Mouse (Mus musculus): ENCODE measurements at regions not wholly inside any gene's neighbourhood (a gene's known extent, or its start where the extent isn't known, plus 50 kb on each side); places are given as distances from the start of the nearest gene placed in this dataset.
"Not testable (repeated sequence)": the region's sequence is repeated elsewhere in the genome, so short reads cannot be mapped to it uniquely, and the experiment has no call there.

- no peak for DNase-seq (ENCODE audit: low spot score)
These were observed 180.8 kb downstream of the Cdh9 start for GRCm38 (mm10) chr15:16909396-16909795.

DNA sequence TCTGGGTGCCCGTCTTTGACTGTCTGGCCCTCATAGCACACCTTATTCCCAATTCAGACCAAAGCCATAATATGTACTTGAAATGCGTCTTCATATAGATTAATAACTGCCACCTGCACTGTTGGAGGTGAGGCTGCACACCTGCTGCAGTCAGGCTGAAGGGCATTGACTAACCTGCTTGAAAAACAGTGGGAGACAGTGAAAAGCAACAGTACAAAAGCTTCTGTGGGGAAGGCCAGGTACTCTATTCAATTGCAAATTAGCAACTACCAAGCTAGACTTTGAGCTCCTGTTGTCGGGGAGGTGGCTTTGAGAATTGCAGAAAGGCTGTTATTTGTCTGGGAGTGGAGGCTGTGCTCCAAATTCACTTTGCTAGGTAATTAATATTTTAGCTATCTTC is 181.4 kb downstream of the Cdh9 start:
- not testable (repeated sequence) for DNase-seq (ENCODE audit: low spot score)

GRCm38 (mm10) chr15:16914966-16915569 is 186.5 kb downstream of the Cdh9 start:
- no peak for DNase-seq (ENCODE audit: low spot score)

- peak; percentile 3 for DNase-seq (ENCODE audit: low spot score)
These were observed 194.7 kb downstream of the Cdh9 start for GRCm38 (mm10) chr15:16923246-16923645.

DNA sequence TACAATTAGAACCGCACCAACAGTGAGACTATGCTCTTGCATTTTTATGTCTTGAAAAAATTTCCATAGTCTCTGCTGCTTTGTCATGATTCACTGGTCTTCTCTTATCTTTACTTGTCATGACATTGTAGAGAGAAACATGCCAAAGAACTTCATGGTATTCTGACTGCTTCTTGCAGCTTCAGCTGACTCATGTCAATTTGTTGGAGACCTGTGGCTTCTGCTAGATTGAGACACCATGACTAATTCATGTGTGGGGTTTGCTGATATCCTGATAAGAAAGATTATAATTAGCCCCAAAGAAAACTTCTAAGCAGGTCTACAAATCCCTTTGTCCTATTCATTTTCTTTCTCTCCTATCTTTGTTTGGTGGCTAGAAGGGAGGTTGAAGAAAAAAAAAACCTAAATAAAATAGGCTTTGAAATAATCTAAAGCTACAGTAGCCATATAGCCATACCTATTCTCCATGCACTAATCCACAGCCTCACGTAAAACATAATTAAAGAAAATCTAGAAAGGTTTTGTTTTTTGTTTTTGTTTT is 204.7 kb downstream of the Cdh9 start:
- DNase-seq (ENCODE audit: low spot score) = no peak

GRCm38 (mm10) chr15:16934438-16934837 is 205.9 kb downstream of the Cdh9 start:
- no peak for DNase-seq (ENCODE audit: low spot score)

GRCm38 (mm10) chr15:16975821-16976220 is 247.3 kb downstream of the Cdh9 start:
- not testable (repeated sequence) for DNase-seq (ENCODE audit: low spot score)

DNA sequence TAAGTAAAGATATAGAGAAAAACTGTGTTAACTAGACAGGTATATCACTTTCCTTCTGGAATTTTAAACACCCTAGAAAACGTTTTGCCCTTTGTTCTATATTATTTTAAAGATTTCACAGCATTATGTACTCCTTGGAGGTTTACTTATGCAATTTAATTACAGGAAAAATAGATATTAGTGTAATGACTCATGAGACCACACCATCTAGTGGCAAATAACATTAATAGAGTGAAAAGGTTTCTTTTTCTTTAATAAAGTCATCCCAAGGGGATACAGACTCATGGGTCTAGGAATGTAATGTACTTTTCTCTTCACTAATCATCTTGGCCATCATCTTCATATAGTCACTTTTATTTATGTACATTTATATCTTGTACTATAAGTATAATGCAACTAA is 262.3 kb downstream of the Cdh9 start:
- DNase-seq (ENCODE audit: low spot score) = no peak

DNA sequence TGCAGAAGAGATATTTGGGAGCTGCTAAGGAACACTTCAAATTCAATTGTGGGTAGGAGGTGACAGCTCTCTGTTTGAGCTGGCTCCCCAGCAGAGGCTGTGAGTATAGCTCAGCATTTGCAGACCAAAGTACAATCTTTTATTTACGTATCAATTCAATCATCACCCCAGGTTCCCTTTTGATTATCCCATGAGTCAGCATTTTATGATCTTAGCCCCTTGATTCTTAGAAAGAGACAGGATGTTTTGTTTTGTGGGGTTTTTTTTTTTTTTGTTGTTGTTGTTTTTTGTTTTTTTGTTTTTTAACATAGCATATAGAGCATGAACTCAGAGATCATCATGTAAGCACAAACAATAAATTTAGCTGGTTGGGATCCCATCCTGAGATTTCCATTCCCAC is 267.1 kb downstream of the Cdh9 start:
- no peak for DNase-seq (ENCODE audit: low spot score)

DNA sequence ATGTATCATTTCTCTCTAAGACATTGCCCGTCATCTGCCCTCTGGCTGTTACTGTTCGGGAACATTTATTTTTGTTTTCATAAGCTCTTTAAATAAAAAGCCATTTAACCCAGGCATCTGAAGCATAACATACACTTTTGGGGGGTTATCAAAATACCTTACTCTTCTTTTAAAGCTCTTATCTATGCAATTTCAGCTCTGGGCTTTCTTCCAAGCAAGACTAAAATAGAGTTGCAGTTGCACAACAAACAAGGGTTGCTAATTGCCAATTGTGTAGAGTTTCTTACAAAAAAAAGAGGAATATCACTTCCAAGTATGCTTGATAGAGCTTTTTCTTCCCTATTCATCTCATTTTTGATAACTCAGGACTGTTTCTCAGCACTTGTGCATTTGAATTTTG is 277.6 kb downstream of the Cdh9 start:
- no peak for DNase-seq (ENCODE audit: low spot score)

DNA sequence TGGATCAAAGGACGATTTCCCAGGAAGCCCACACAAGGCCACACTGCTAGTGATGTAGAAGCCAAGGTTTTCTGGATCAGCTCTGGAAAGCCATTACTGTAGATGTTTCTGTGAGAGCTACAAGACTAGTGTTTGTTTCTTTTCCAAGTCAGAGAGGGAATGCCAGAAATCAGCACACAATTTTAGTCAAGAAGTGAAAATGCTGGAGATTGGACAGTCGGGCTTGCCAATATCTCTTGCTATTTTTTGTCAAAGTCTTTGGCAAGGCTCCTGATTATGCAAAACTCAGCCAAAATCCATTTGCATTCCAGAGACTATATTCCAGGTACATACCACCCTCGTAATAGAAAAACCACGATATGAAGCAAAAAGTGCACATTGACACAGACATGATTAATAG is 279.3 kb downstream of the Cdh9 start:
- peak; percentile 20 for DNase-seq (ENCODE audit: low spot score)

DNA sequence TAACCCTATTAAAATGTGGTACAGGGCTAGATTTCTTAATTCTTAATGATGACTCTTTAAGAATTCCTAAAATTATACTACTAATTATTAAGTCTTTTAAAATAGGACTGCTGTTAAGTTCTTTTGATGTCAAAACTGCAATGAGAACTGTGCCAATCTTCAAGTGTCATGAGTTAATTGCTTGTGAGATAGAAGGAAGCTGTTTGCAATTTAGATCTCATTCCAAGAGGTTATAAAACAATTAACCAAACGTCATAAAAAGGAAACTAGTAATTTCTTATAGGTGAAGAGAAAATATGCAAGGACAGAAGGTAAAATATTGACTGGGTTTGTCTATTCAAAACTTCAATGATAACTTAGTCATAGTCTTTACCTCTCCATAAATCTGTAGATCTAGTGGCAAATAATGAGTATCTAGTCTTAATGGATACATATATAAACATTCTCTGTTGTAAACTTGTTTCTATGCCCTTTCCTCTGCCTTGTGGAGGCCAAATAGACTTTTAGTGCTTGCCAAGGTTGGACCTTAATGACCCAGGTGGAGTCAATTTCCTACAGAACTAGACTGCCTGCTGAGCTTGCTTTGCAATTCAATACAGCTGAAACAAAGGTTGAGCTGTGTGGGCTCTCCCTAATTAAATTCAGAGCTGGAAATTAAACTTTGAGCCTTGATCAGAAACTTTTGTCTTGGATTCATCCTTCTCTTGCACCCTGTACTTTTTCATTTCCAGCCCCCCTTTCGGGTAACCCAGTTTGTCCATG is 320.5 kb downstream of the Cdh9 start:
- DNase-seq (ENCODE audit: low spot score) = no peak

- DNase-seq (ENCODE audit: low spot score) = no peak
These were observed 341.2 kb downstream of the Cdh9 start for GRCm38 (mm10) chr15:17069772-17070171.

DNA sequence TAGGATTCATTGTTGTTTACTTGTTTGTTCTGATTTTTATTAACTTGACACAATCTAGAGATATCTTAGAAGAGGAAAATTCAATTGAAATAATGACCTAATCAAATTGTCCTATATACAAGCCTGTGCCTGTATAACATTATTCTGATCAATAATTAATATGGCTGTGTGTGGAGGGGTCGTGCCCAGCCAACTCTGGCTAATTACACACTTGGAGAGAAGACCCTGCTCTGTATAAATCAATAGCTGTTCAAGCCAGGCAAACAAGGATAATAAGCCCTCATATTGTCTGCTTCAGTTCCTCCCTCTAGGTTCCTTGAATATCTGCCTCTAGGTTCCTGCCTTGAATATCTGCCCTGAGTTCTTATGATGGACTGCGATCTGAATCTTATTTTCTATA is 355.5 kb downstream of the Cdh9 start:
- no peak for DNase-seq (ENCODE audit: low spot score)

DNA sequence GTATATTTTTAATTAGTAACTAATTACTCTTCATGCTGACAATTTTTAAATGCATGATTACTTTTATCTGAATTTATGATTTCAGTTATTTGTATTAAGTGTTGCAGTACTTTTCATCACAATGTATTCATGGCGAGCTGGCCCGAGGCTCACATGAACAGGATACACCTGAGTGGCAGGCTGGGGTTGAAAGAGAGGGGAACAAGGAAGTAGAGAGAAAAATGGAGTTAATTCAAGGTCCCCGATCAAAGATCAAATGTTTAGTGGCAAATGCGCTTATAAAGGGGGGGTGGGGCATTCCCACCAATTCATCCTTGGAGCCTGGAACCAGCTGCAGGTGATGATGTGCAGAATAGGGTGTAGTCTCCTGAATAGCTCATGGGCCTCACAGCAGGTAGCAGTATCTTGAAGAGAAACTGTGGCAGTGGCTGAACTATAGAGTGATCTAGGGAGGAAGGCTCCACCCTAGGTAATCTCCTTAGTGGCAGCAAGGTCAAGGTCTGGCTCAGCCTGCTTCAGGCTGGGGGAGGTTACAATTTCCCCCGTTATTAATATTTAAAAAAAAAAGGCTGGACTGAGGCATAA is 360.2 kb downstream of the Cdh9 start:
- no peak for DNase-seq (ENCODE audit: low spot score)

- peak; percentile 59 for DNase-seq (ENCODE audit: low spot score)
These were observed 370.4 kb downstream of the Cdh9 start for GRCm38 (mm10) chr15:17098927-17099326.

DNA sequence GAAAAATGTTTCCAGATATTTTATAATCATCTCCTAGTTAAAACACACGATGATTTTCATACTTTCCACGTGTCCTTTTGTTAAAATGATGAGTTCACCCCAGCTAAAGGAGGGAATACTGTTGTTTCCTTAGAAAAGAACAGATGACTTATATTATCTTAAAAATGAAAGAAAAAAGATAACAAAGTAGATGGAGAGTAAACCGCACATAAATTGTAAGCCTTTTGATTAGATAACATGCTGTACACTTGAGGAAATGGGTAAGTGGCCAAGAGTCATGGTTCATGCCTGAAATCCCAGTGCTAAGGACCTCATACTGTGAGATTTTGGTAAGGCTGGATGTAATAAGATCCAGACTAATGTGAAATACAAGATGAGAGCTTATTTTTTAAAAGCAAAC is 372.6 kb downstream of the Cdh9 start:
- DNase-seq (ENCODE audit: low spot score) = no peak

- no peak for DNase-seq (ENCODE audit: low spot score)
These were observed 407.2 kb downstream of the Cdh9 start for GRCm38 (mm10) chr15:17135721-17136120.

- DNase-seq (ENCODE audit: low spot score) = no peak
These were observed 451.6 kb downstream of the Cdh9 start for GRCm38 (mm10) chr15:17180164-17180563.

DNA sequence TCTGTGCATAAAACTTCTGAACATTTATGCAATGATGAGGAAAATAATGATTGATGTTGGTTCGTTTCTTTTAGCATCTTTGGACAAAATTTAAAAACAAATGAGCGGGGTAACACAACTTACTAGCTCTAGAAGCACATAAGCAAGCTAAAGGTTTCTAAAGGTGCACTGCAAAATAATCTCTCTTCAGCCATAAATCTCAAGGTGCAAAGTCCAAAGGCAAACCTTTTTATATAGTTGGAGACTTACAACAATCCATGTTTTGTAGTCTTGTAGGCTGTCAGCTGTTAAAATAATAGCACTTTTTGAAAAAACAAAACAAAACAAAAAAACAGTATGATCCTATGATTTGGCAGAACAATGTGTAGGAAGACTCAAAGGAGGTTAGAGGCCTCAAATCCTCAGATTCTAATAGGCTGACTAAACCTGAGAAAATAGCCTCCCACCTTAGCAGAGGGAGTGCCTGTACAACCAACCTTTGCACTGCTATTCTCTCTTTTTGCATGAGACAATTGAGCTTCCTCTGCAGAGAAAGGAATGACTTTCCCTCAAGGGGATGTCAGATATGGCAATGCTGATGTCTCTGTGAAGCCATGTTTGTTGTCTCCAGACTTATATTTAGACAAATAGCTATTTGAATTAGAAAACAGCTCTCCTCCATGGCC is 452.9 kb downstream of the Cdh9 start:
- DNase-seq (ENCODE audit: low spot score) = no peak

DNA sequence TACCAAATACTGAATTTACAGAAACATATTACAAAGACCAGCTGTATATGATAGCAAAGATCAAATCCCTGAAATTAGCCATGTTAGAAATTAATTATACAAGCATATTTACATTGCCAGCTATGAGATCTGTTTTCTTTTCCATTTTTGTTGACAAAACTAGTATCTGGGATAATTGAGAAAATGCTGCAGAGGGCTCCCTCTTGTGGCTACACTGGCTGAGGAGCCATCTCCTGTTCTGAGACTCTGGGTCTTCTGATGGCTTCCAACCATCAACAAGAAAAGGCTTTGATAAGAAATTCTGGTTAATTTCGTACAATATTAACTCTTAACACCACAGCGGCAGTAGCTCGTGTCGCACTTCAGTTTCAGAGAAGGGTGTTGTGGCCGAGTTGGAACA is 466.9 kb downstream of the Cdh9 start:
- DNase-seq (ENCODE audit: low spot score) = peak; percentile 12

DNA sequence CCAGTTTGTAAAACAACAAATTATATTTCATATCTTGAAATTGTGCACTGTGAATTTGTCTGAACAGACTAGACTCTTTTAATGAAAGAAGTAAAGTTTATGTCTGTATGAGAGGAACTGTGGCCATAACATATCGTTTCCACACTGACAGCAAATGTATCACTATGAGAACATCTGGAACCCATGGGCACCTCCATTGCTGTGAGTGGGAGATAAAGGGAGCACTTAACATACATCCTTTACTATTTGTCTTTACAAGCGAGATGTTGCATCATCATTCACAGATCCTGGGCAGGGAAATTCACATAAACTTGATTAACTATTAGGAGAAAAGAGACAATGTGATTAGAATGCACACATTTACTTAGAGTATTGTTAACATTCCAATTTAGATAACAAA is 476.2 kb downstream of the Cdh9 start:
- no peak for DNase-seq (ENCODE audit: low spot score)

DNA sequence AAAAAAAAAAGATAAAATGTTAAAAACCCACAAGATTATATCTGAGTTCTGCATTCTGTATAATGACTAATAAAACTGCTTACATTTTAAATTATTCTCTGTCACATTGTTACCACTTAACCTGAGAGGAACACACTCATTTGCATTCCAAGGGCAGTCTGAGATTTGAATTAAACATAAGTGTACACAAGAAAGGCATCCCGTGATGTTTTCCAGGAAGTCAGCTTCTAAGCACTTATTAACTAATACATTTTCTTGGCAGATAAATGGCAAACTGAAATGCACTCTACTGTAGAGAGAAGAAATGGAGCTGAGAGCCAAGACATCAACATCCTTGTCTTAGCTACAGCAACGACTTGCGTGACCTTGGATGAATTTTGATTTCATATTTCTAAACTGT is 516.5 kb downstream of the Cdh9 start:
- no peak for DNase-seq (ENCODE audit: low spot score)
